In the genomic region with DNA sequence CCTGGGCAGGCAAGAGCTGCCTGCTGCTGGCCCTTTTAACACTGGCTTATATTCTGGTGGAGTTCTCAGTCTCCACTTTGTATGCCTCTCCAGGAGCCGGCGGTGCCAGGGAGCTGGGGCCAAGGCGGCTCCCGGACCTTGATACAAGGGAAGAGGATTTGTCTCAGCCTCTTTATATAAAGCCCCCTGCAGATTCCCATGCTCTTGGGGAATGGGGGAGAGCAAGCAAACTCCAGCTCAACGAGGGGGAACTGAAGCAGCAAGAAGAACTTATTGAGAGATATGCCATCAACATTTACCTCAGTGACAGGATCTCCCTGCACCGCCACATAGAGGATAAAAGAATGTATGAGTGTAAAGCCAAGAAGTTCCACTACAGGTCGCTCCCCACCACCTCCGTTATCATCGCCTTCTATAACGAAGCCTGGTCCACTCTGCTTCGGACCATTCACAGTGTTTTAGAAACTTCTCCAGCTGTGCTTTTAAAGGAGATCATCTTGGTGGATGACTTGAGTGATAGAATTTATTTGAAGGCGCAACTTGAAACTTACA, we compare ENCODE assay signal across 8 mouse cellular contexts. TPM values are rescaled to one million over a fixed set of nuclear protein-coding genes. Genes with fewer than 3 reads are reported as not detected.
DNase-seq lines count a peak whose midpoint lies in the region; ATAC-seq lines count a peak whose summit lies in the region.

No protein-coding gene starts in this region.

- no peak for DNase-seq in kidney, postnatal 4 days
- peak; percentile 50 for DNase-seq in R1 (ENCODE audit: low read depth, low spot score)
- no peak for DNase-seq in hindbrain, embryonic 10.5 days (ENCODE audit: low spot score)
- no peak for DNase-seq in right cerebral cortex, postnatal 14 days
- DNase-seq in adrenal gland, adult 18-20 months (ENCODE audit: low spot score in 2 of 2): no peak
- DNase-seq in left cerebral cortex, postnatal 4 days: no peak

- H3K4me3 ChIP-seq in kidney, embryonic 14.5 days (ENCODE audit: low read length): peak overlapping the region; percentile 95
- peak overlapping the region; percentile 97 for H3K4me3 ChIP-seq in hindbrain, embryonic 10.5 days
- H3K4me3 ChIP-seq in midbrain, embryonic 13.5 days (replicated peaks): peak overlapping the region; percentile 76

- no peak overlapping the region for H3K27ac ChIP-seq in kidney, embryonic 14.5 days (ENCODE audit: low read depth, low read length)
- peak overlapping the region; percentile 96 for H3K27ac ChIP-seq in hindbrain, embryonic 10.5 days
- no peak overlapping the region for H3K27ac ChIP-seq in midbrain, embryonic 13.5 days

- peaks cover 12% of the 10 kb centered on the region; the same call in 1 of the 2 replicates for H3K4me1 ChIP-seq in kidney, embryonic 14.5 days (ENCODE audit: control insufficient read depth, insufficient read depth, low read length)
- peaks cover 26% of the 10 kb centered on the region for H3K4me1 ChIP-seq in hindbrain, embryonic 10.5 days (replicated peaks)
- H3K4me1 ChIP-seq in midbrain, embryonic 13.5 days (replicated peaks): peaks cover 45% of the 10 kb centered on the region

- peak overlapping the region; percentile 91 for H3K9ac ChIP-seq in kidney, embryonic 14.5 days (ENCODE audit: low read depth, low read length)
- peak overlapping the region; percentile 84 for H3K9ac ChIP-seq in midbrain, embryonic 13.5 days (replicated peaks)

- 33% methylated on average over 12 of the region's 12 CpGs for WGBS in kidney, embryonic 14.5 days
- 39% methylated on average over 12 of the region's 12 CpGs for WGBS in hindbrain, embryonic 10.5 days
- WGBS in midbrain, embryonic 13.5 days: 35% methylated on average over 12 of the region's 12 CpGs

- peaks cover 9% of the 10 kb centered on the region for H3K9me3 ChIP-seq in kidney, embryonic 14.5 days (ENCODE audit: control insufficient read depth, low read length)
- H3K9me3 ChIP-seq in hindbrain, embryonic 10.5 days: 0 out of 2 replicates have a peak, but pooled peaks cover 3% of the 10 kb centered on the region
- H3K9me3 ChIP-seq in midbrain, embryonic 13.5 days: no peaks in the 10 kb centered on the region

- peak overlapping the region; percentile 97 for H3K4me2 ChIP-seq in kidney, embryonic 14.5 days (replicated peaks; ENCODE audit: low read depth, low read length)
- peak overlapping the region; percentile 76 for H3K4me2 ChIP-seq in midbrain, embryonic 13.5 days (replicated peaks)

- no peak for ATAC-seq in kidney, embryonic 14.5 days (ENCODE audit: low FRiP score, low TSS enrichment)
- 0 out of 2 replicates have a peak, but pooled peaks have one; percentile 3 for ATAC-seq in midbrain, embryonic 13.5 days

- peaks cover 17% of the 10 kb centered on the region for H3K36me3 ChIP-seq in kidney, embryonic 14.5 days (ENCODE audit: control insufficient read depth, insufficient read depth, low read length)
- peaks cover 32% of the 10 kb centered on the region for H3K36me3 ChIP-seq in hindbrain, embryonic 10.5 days
- H3K36me3 ChIP-seq in midbrain, embryonic 13.5 days: peaks cover 21% of the 10 kb centered on the region

- H3K27me3 ChIP-seq in kidney, embryonic 14.5 days (ENCODE audit: control insufficient read depth, insufficient read depth, low read length): no peaks in the 10 kb centered on the region
- no peaks in the 10 kb centered on the region for H3K27me3 ChIP-seq in hindbrain, embryonic 10.5 days (ENCODE audit: insufficient read depth, poor library complexity, severe bottlenecking)
- no peaks in the 10 kb centered on the region for H3K27me3 ChIP-seq in midbrain, embryonic 13.5 days

- intact Hi-C loops in left cerebral cortex, postnatal 4 days (cut with DNase I): loop anchor here (10.0 kb wide), 1 partner anchor 466 kb away; no protein-coding TSS in a partner anchor

RNA-seq across cellular contexts. Expression of a gene that starts 0.5 kb away (rescaled TPM):
- 5.4 and 12.4 TPM in 2 replicates for polyA plus RNA-seq in kidney, embryonic 14.5 days (2014; fragmentation: Nextera tagmentation; extraction: Ambion mirVana)
- polyA plus RNA-seq in hindbrain, embryonic 10.5 days (2016; fragmentation: Nextera tagmentation; extraction: Ambion mirVana): 3.5 and 4.4 TPM in 2 replicates
- 3.4 TPM in 2 replicates for polyA plus RNA-seq in midbrain, embryonic 13.5 days (2015; fragmentation: Nextera tagmentation; extraction: Ambion mirVana)
- total RNA-seq in adrenal gland, adult 18-20 months (2021): 1 to 10 TPM; 4.0 to 6.3 TPM
- total RNA-seq in left cerebral cortex, postnatal 4 days (2021): 1 to 10 TPM; 4.0 to 4.1 TPM

RNA-seq across cellular contexts. Expression of a gene that starts 1.7 kb away (rescaled TPM):
- 18.1 and 28.9 TPM in 2 replicates for polyA plus RNA-seq in kidney, embryonic 14.5 days (2014; fragmentation: Nextera tagmentation; extraction: Ambion mirVana)
- polyA plus RNA-seq in hindbrain, embryonic 10.5 days (2016; fragmentation: Nextera tagmentation; extraction: Ambion mirVana): 27.6 and 33.4 TPM in 2 replicates
- 12.8 and 13.7 TPM in 2 replicates for polyA plus RNA-seq in midbrain, embryonic 13.5 days (2015; fragmentation: Nextera tagmentation; extraction: Ambion mirVana)
- total RNA-seq in adrenal gland, adult 18-20 months (2021): 10 to 100 TPM in 1 of 2 experiments, 1 to 10 TPM in 1; 9.5 to 12.0 TPM
- 10 to 100 TPM; 13.3 to 14.8 TPM for total RNA-seq in left cerebral cortex, postnatal 4 days (2021)

RNA-seq across cellular contexts. Expression of a gene that starts 17.6 kb away (rescaled TPM):
- 0.17 TPM in 1 of 2 replicates, not detected in the other for polyA plus RNA-seq in kidney, embryonic 14.5 days (2014; fragmentation: Nextera tagmentation; extraction: Ambion mirVana)
- polyA plus RNA-seq in hindbrain, embryonic 10.5 days (2016; fragmentation: Nextera tagmentation; extraction: Ambion mirVana): 0.24 TPM in 1 of 2 replicates, not detected in the other
- polyA plus RNA-seq in midbrain, embryonic 13.5 days (2015; fragmentation: Nextera tagmentation; extraction: Ambion mirVana): not detected in 2 replicates
- total RNA-seq in adrenal gland, adult 18-20 months (2021): not detected
- not detected for total RNA-seq in left cerebral cortex, postnatal 4 days (2021)
